Mouse (Mus musculus): ENCODE data around the gene Tmem121. TPM values are rescaled to one million over a fixed set of nuclear protein-coding genes. Genes with fewer than 3 reads are reported as not detected.
"Not testable (repeated sequence)": the region's sequence is repeated elsewhere in the genome, so short reads cannot be mapped to it uniquely, and the experiment has no call there.

Tmem121 gene
- polyA plus RNA-seq, 1 experiment from 2014 or later = 6.7 TPM

DNA sequence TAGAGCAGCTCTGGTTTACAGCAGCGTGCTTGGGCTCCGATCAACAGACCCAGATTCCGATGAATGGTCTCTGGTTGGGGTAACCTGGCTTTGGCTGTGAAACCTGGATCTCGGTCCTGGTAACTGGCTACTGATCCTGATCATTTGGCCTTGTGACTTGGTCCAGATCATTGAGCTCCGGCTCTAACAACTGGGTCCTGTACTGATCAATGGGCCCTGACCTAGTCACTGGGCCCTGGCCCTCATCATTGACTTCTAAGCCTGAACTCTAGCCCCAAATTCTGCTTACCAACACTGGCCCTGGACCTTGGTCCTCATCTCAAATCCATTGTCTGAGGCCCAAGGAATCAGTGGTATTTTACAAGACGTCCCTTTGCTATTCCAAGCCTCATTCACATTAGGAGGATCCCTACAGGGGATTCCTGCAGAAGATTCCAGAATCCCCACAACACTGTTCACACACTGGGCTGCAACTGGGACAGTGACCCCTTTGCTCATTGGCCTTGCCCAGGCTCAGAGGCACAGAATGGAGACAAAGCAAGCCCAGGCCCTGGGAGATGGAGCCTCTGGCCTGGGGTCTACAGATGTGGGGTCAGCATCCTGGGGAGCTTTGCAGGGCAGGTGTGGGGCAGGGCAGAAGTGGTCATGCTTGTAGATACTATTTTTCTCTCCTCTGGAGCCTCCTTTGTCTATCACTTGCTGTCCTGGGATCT lies 46.0 kb downstream of the Tmem121 start:
- not testable (repeated sequence) for H3K4me2 ChIP-seq (replicated peaks)

DNA sequence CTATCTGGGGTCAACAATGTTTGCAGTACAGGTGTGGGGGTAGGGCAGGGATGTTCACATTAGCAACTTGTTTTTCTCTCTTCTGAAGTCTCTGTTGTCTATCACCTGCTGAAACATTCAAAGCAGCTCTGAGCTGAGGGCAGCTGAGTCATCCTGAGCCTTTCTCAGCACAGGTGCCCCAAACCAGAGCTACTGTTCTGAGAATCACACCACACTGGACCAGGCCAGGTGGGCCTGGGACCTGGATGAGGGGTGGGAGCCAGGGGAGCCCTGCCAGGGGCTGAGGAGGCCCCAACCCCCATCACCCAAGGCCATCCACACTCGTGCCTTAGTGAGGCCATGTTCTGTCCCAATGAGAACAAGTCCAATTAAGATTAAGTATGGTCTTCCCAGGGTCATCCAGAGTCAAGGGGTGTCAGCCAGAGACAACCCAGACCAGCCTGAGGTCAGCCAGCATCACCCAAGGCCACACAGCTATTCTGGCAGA lies 46.6 kb downstream of the Tmem121 start:
- H3K9ac ChIP-seq; H3K9me3 ChIP-seq; H3K4me1 ChIP-seq (replicated peaks); H3K27ac ChIP-seq; H3K36me3 ChIP-seq; H3K4me3 ChIP-seq (replicated peaks); H3K27me3 ChIP-seq (replicated peaks); H3K4me2 ChIP-seq (replicated peaks); ATAC-seq: not testable (repeated sequence)
- 27% methylated on average over 1 of the region's 1 CpGs for WGBS

More for the DNA sequence above, 46.0 kb downstream of the Tmem121 start:
- WGBS = 81% methylated on average over 6 of the region's 6 CpGs
- not testable (repeated sequence) for H3K36me3 ChIP-seq; H3K4me3 ChIP-seq (replicated peaks); H3K27ac ChIP-seq; H3K9me3 ChIP-seq; H3K4me1 ChIP-seq (replicated peaks); H3K9ac ChIP-seq; ATAC-seq; H3K27me3 ChIP-seq (replicated peaks)

Other genes starting within 250 kb of the Tmem121 start
- gene Nudt14, start 243.8 kb upstream of the Tmem121 start, polyA plus RNA-seq (2015; fragmentation: Nextera tagmentation; extraction: Ambion mirVana) = 91.3 and 94.7 TPM in 2 replicates
- gene Btbd6, start 209.4 kb upstream of the Tmem121 start, polyA plus RNA-seq (2015; fragmentation: Nextera tagmentation; extraction: Ambion mirVana) = 19.5 and 22.4 TPM in 2 replicates
- gene Brf1, start 185.2 kb upstream of the Tmem121 start, polyA plus RNA-seq (2015; fragmentation: Nextera tagmentation; extraction: Ambion mirVana) = 45.8 and 49.8 TPM in 2 replicates
- 11.7 and 12.1 TPM in 2 replicates for gene Pacs2, start 171.4 kb upstream of the Tmem121 start, polyA plus RNA-seq (2015; fragmentation: Nextera tagmentation; extraction: Ambion mirVana)
- not detected in 2 replicates for gene Tex22, start 111.4 kb upstream of the Tmem121 start, polyA plus RNA-seq (2015; fragmentation: Nextera tagmentation; extraction: Ambion mirVana)
- gene Mta1, start 87.7 kb upstream of the Tmem121 start, polyA plus RNA-seq (2015; fragmentation: Nextera tagmentation; extraction: Ambion mirVana) = 11.3 and 11.5 TPM in 2 replicates
- gene Crip2, start 45.7 kb upstream of the Tmem121 start, polyA plus RNA-seq (2015; fragmentation: Nextera tagmentation; extraction: Ambion mirVana) = 122 and 130 TPM in 2 replicates
- 426 and 430 TPM in 2 replicates for gene Crip1, start 39.6 kb upstream of the Tmem121 start, polyA plus RNA-seq (2015; fragmentation: Nextera tagmentation; extraction: Ambion mirVana)
- 25.3 and 25.5 TPM in 2 replicates for gene Tedc1, start 29.5 kb upstream of the Tmem121 start, polyA plus RNA-seq (2015; fragmentation: Nextera tagmentation; extraction: Ambion mirVana)